Mouse (Mus musculus) hematopoietic multipotent progenitor cell, adult 10-12 weeks (in vitro differentiated cells): ENCODE results near the gene Gbp2b. TPM values are rescaled to one million over a fixed set of nuclear protein-coding genes. Genes with fewer than 3 reads are reported as not detected.

Source experiments
- polyA plus RNA-seq: library from polyadenylated mRNA; stranded (reverse); fragments of >175 nt; gene quantifications from 2 replicates; pipeline ENCODE4 v1.2.3, GENCODE M21; 2012; ENCODE audit warnings: low replicate concordance

Gbp2b gene
- 1.2 and 1.4 TPM in 2 replicates for polyA plus RNA-seq

DNA sequence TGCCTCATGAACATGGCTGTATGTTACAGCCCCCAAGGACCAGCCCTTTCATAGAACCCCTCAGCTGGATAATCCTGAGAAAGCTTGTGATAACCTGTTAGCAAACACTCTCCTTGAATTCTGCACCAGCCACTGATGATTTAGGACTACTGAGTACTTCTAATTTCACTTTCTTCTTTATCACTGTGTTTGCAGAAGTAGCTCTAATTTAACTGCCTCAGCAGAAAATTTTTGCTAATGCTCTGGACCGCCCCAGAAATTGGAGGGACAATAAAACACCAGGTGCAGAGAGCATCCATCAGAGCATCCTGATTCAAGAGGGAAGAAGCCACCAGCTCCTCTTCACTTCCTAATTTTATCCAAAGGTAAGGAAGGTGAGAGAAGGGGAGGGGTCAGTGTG lies at the start of gene Gbp2b:
TSS of gene Gbp2b (plus strand) at position 301 of the 400 bp plus-strand sequence.

DNA sequence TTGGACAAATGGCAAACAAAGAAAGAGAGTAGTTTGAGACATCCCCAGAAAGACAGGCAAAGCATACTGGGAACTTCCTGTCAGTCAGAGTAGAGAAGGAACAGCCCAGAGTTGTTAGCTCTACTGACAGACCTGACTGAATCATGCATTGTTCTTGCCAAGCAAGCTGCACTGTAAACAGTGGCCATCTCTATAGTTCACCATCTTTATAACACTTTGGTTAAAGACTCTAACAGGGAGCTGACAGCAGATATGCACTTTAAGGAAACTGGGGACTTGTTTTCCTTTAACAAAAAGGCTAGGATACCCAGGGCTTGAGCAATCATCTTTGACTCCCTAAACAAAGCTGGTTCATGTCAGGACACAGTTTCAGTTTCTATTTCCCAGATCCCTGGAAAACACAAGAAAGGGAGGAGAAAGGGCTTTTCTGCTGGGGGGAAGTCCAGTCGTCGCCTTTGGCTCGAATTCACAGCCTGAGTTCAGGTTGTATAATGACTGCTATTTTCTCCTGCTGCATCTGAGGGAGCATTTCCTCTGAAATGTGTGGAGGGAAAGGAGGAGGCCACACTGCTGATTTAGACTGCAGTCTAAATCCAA lies 34.9 kb upstream of the Gbp2b start, which contains the start of gene Gbp3:
TSS of gene Gbp3 (plus strand) at position 395 of the 597 bp plus-strand sequence.

DNA sequence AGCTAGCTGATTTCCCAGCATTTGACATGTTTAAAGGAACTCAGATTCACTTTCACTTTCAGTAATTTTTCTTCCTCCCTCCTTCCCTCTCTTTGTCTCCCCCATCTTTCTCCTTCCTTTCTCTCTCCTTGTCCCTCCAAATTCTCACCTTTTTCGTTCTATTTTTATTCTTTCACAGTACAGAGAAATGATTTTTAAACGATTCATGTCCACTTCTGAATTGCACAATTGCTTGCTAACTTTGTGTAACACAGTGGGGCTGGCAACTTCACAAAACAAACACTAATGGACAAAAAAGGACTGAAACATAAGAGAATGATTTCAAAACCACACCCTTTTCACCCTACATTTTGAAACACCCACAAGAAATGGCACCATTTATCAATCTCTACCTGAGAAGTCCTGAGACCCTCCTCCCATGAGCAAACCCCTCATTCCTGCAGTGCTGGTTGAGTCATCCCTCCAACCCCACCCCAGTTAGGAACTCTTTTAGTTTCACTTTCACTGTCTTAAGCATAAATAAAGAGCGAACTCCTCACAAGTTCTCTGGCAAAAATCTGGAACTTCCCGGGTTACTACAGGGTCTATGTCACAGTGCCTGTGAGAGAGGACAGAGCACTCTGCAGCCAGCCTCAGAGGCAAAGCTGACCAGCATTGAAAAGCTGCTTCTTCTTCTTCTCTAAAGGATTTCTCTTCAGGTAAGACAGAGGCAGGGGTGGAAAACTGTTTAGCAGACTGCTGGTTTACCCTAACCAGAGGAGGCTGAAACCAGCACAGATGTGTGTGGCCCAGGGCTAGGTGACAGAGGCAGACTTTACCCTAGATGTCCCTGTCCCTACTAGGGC lies 25.7 kb downstream of the Gbp2b start, which contains the start of gene Gbp2:
TSS of gene Gbp2 (plus strand) at position 492 of the 845 bp plus-strand sequence.

Other genes starting within 250 kb of the Gbp2b start
- gene Pdlim5, start 199.2 kb upstream of the Gbp2b start, polyA plus RNA-seq, result 32.4 and 34.7 TPM in 2 replicates
- gene Gbp5, start 100.9 kb upstream of the Gbp2b start, polyA plus RNA-seq, result 2.5 and 3.6 TPM in 2 replicates
- 2.0 and 3.4 TPM in 2 replicates for gene Gbp7, start 64.5 kb upstream of the Gbp2b start, polyA plus RNA-seq
- gene Gbp3, start 34.8 kb upstream of the Gbp2b start, polyA plus RNA-seq, result 2.0 and 3.0 TPM in 2 replicates
- 1.8 and 3.4 TPM in 2 replicates for gene Gbp2, start 25.8 kb downstream of the Gbp2b start, polyA plus RNA-seq
- 1.6 and 2.3 TPM in 2 replicates for gene Kyat3, start 106.2 kb downstream of the Gbp2b start, polyA plus RNA-seq
- 1.7 and 4.3 TPM in 2 replicates for gene Gtf2b, start 170.2 kb downstream of the Gbp2b start, polyA plus RNA-seq